Mouse (Mus musculus) MEL (cell line): ENCODE data around the gene 3110082I17Rik. TPM values are rescaled to one million over a fixed set of nuclear protein-coding genes. Genes with fewer than 3 reads are reported as not detected.
A peak's percentile ranks its signal among the peaks of the same experiment; 100 is the strongest.

Experiments used
- DNase-seq: peaks from one replicate; pipeline ENCODE4 v3.0.0; 2011; ENCODE audit warnings: low read depth, low spot score
- H3K27ac ChIP-seq: 2 replicates; pipeline ENCODE4 v1.5.1; 2012; ENCODE audit warnings: low read depth, mild to moderate bottlenecking, control low read depth, low read length, moderate library complexity; ENCODE audit not compliant: control insufficient read depth
- H3K27me3 ChIP-seq, 2 experiments: fragments of 150-350 bp in 1 of 2; sonication (generic) in 1 of 2; 2 replicates each; pipeline ENCODE4 v1.6.1; 2012; ENCODE audit warnings: low read length in 2 of 2, mild to moderate bottlenecking in 2 of 2, improper control_type of control experiment in 1 of 2, moderate library complexity in 1 of 2; ENCODE audit not compliant: insufficient read depth in 2 of 2, control insufficient read depth in 1 of 2
- H3K36me3 ChIP-seq, 2 experiments: 2 replicates each; pipeline ENCODE4 v1.6.1; 2012 to 2014; ENCODE audit warnings: low read length in 2 of 2, improper control_type of control experiment in 1 of 2, inconsistent platforms in 1 of 2, mild to moderate bottlenecking in 1 of 2; ENCODE audit not compliant: insufficient read depth in 2 of 2, control insufficient read depth in 1 of 2
- H3K4me1 ChIP-seq, 2 experiments: fragments of 150-350 bp in 1 of 2; sonication (generic) in 1 of 2; 2 replicates each; pipeline ENCODE4 v1.6.1; 2012; ENCODE audit warnings: low read length in 2 of 2, improper control_type of control experiment in 1 of 2, mild to moderate bottlenecking in 1 of 2; ENCODE audit not compliant: insufficient read depth in 2 of 2, control insufficient read depth in 1 of 2
- H3K4me3 ChIP-seq, 2 experiments: fragments of 150-350 bp in 1 of 2; sonication (generic) in 1 of 2; 2 replicates each; pipeline ENCODE4 v1.5.1; 2012; ENCODE audit warnings: low read depth in 2 of 2, low read length in 2 of 2, mild to moderate bottlenecking in 2 of 2, moderate library complexity in 2 of 2, control low read depth in 1 of 2, improper control_type of control experiment in 1 of 2; ENCODE audit not compliant: control insufficient read depth in 1 of 2, insufficient read depth in 1 of 2
- H3K79me2 ChIP-seq: 2 replicates; pipeline ENCODE4 v1.6.1; 2012; ENCODE audit warnings: mild to moderate bottlenecking, low read length, moderate library complexity; ENCODE audit not compliant: control insufficient read depth, poor library complexity, insufficient read depth
- H3K9ac ChIP-seq: 2 replicates; pipeline ENCODE4 v1.6.1; 2012; ENCODE audit warnings: low read depth, mild to moderate bottlenecking, control low read depth, low read length, moderate library complexity; ENCODE audit not compliant: control insufficient read depth, poor library complexity, severe bottlenecking
- H3K9me3 ChIP-seq: fragments of 150-350 bp; sonication (generic); replicated peaks from 2 replicates; pipeline ENCODE4 v1.6.1; 2012; ENCODE audit warnings: mild to moderate bottlenecking, low read length, improper control_type of control experiment, moderate library complexity; ENCODE audit not compliant: insufficient read depth
- BHLHE40 ChIP-seq: IDR thresholded peaks from 2 replicates; pipeline ENCODE4 v1.6.1; 2012; ENCODE audit warnings: low read depth, mild to moderate bottlenecking, inconsistent platforms, low read length, improper control_type of control experiment, borderline replicate concordance
- CHD1 ChIP-seq: IDR thresholded peaks from 2 replicates; pipeline ENCODE4 v1.6.1; 2012; ENCODE audit warnings: low read depth, mild to moderate bottlenecking, inconsistent platforms, low read length, improper control_type of control experiment
- CHD2 ChIP-seq: IDR thresholded peaks from 2 replicates; pipeline ENCODE4 v1.6.1; 2011; ENCODE audit warnings: low read length, improper control_type of control experiment
- CTCF ChIP-seq, 3 experiments: IDR thresholded peaks in 2 of 3; conservative IDR thresholded peaks in 1 of 3; 2 replicates each; pipeline ENCODE4 v1.5.1; 2011 to 2012; ENCODE audit warnings: low read length in 3 of 3, low read depth in 2 of 3, mild to moderate bottlenecking in 2 of 3, improper control_type of control experiment in 1 of 3, inconsistent platforms in 1 of 3, mixed read lengths in 1 of 3, moderate library complexity in 1 of 3; ENCODE audit not compliant: control insufficient read depth in 1 of 3, insufficient read depth in 1 of 3, poor library complexity in 1 of 3, severe bottlenecking in 1 of 3
- ELF1 ChIP-seq: IDR thresholded peaks from 2 replicates; pipeline ENCODE4 v1.6.1; 2014; ENCODE audit warnings: low read depth, mild to moderate bottlenecking, inconsistent platforms, low read length, improper control_type of control experiment, moderate library complexity
- EP300 ChIP-seq, 2 experiments: IDR thresholded peaks; 2 replicates each; pipeline ENCODE4 v1.6.1; 2011; ENCODE audit warnings: improper control_type of control experiment in 2 of 2, low read length in 2 of 2, low read depth in 1 of 2, mild to moderate bottlenecking in 1 of 2
- GABPA ChIP-seq: IDR thresholded peaks from 2 replicates; pipeline ENCODE4 v1.6.1; 2012; ENCODE audit warnings: low read depth, mild to moderate bottlenecking, inconsistent platforms, low read length, improper control_type of control experiment, moderate library complexity
- HCFC1 ChIP-seq: IDR thresholded peaks from 2 replicates; pipeline ENCODE4 v1.6.1; 2012; ENCODE audit warnings: low read depth, mild to moderate bottlenecking, inconsistent platforms, low read length, improper control_type of control experiment, moderate library complexity
- JUND ChIP-seq: IDR thresholded peaks from 2 replicates; pipeline ENCODE4 v1.6.1; 2011; ENCODE audit warnings: low read depth, mild to moderate bottlenecking, improper control_type of control experiment, low read length
- KAT2A ChIP-seq: conservative IDR thresholded peaks from 2 replicates; pipeline ENCODE4 v1.6.1; 2012; ENCODE audit warnings: low read depth, low read length, improper control_type of control experiment, inconsistent platforms
- MAFK ChIP-seq: IDR thresholded peaks from 2 replicates; pipeline ENCODE4 v1.6.1; 2011; ENCODE audit warnings: low read depth, mild to moderate bottlenecking, low read length, improper control_type of control experiment, borderline replicate concordance
- MAX ChIP-seq: IDR thresholded peaks from 2 replicates; pipeline ENCODE4 v1.6.1; 2011; ENCODE audit warnings: low read length, improper control_type of control experiment
- MAZ ChIP-seq: IDR thresholded peaks from 2 replicates; pipeline ENCODE4 v1.6.1; 2012; ENCODE audit warnings: low read depth, mild to moderate bottlenecking, inconsistent platforms, low read length, improper control_type of control experiment
- MEF2A ChIP-seq: IDR thresholded peaks from 2 replicates; pipeline ENCODE4 v1.6.1; 2014; ENCODE audit warnings: low read depth, mild to moderate bottlenecking, inconsistent platforms, low read length, improper control_type of control experiment; ENCODE audit not compliant: poor library complexity, insufficient replicate concordance, severe bottlenecking; ENCODE audit errors: extremely low read depth
- MYC ChIP-seq: IDR thresholded peaks from 2 replicates; pipeline ENCODE4 v1.6.1; 2011; ENCODE audit warnings: low read depth, mild to moderate bottlenecking, low read length, improper control_type of control experiment, moderate library complexity
- NELFE ChIP-seq: IDR thresholded peaks from 2 replicates; pipeline ENCODE4 v1.6.1; 2011; ENCODE audit warnings: low read depth, low read length, improper control_type of control experiment
- NRF1 ChIP-seq: IDR thresholded peaks from 2 replicates; pipeline ENCODE4 v1.6.1; 2014; ENCODE audit warnings: low read depth, mild to moderate bottlenecking, inconsistent platforms, low read length, improper control_type of control experiment, moderate library complexity; ENCODE audit not compliant: poor library complexity, insufficient read depth, severe bottlenecking
- POLR2AphosphoS2 ChIP-seq: IDR thresholded peaks from 2 replicates; pipeline ENCODE4 v1.6.1; 2011; ENCODE audit warnings: low read length, improper control_type of control experiment
- POLR2AphosphoS5 ChIP-seq: IDR thresholded peaks from 2 replicates; pipeline ENCODE4 v1.6.1; 2012; ENCODE audit warnings: low read depth, borderline replicate concordance, mild to moderate bottlenecking, inconsistent platforms, low read length, moderate library complexity, mixed read lengths
- RAD21 ChIP-seq: IDR thresholded peaks from 2 replicates; pipeline ENCODE4 v1.6.1; 2011; ENCODE audit warnings: mild to moderate bottlenecking, low read depth, low read length, improper control_type of control experiment
- SIN3A ChIP-seq: IDR thresholded peaks from 2 replicates; pipeline ENCODE4 v1.6.1; 2012; ENCODE audit warnings: low read length, improper control_type of control experiment, inconsistent platforms
- SMC3 ChIP-seq: IDR thresholded peaks from 2 replicates; pipeline ENCODE4 v1.6.1; 2011; ENCODE audit warnings: low read depth, low read length, improper control_type of control experiment
- TBP ChIP-seq: IDR thresholded peaks from 2 replicates; pipeline ENCODE4 v1.8.0; 2011; ENCODE audit warnings: low read depth, low read length, improper control_type of control experiment
- TCF12 ChIP-seq: IDR thresholded peaks from 2 replicates; pipeline ENCODE4 v1.6.1; 2014; ENCODE audit warnings: low read depth, mild to moderate bottlenecking, inconsistent platforms, low read length, improper control_type of control experiment, moderate library complexity
- USF1 ChIP-seq: IDR thresholded peaks from 2 replicates; pipeline ENCODE4 v1.6.1; 2014; ENCODE audit warnings: low read depth, mild to moderate bottlenecking, inconsistent platforms, low read length, improper control_type of control experiment, moderate library complexity
- USF2 ChIP-seq, 2 experiments: IDR thresholded peaks; 2 replicates each; pipeline ENCODE4 v1.6.1; 2011 to 2012; ENCODE audit warnings: improper control_type of control experiment in 2 of 2, low read length in 2 of 2, borderline replicate concordance in 1 of 2, inconsistent platforms in 1 of 2, low read depth in 1 of 2, mild to moderate bottlenecking in 1 of 2; ENCODE audit not compliant: insufficient read depth in 1 of 2
- ZC3H11A ChIP-seq: IDR thresholded peaks from 2 replicates; pipeline ENCODE4 v1.6.1; 2012; ENCODE audit warnings: low read depth, mild to moderate bottlenecking, inconsistent platforms, low read length, improper control_type of control experiment
- ZKSCAN1 ChIP-seq: IDR thresholded peaks from 2 replicates; pipeline ENCODE4 v1.6.1; 2012; ENCODE audit warnings: low read depth, mild to moderate bottlenecking, inconsistent platforms, low read length, improper control_type of control experiment, moderate library complexity
- ZMIZ1 ChIP-seq: IDR thresholded peaks from 2 replicates; pipeline ENCODE4 v1.6.1; 2012; ENCODE audit warnings: low read depth, mild to moderate bottlenecking, inconsistent platforms, low read length, improper control_type of control experiment, moderate library complexity
- polyA plus RNA-seq, 2 experiments: library from polyadenylated mRNA; stranded (reverse) in 1 of 2; unstranded in 1 of 2; fragments of >175 nt in 1 of 2; fragments of >200 nt in 1 of 2; gene quantifications; 2 replicates each; pipeline versions ENCODE4 v1.2.1 to v1.2.4; 2012; ENCODE audit warnings: low replicate concordance in 2 of 2, low read depth in 1 of 2; ENCODE audit not compliant: insufficient read length in 2 of 2, insufficient read depth in 1 of 2, missing spikeins in 1 of 2
- total RNA-seq: library from RNA; depleted of rRNA; stranded (reverse); fragments of 300-350 nt; gene quantifications from 2 replicates; pipeline ENCODE4 v1.2.3, GENCODE M21; 2012

Gene 3110082I17Rik
- total and polyA plus RNA-seq, 3 experiments = 58.1 to 79.5 TPM; not detected in 1

DNA sequence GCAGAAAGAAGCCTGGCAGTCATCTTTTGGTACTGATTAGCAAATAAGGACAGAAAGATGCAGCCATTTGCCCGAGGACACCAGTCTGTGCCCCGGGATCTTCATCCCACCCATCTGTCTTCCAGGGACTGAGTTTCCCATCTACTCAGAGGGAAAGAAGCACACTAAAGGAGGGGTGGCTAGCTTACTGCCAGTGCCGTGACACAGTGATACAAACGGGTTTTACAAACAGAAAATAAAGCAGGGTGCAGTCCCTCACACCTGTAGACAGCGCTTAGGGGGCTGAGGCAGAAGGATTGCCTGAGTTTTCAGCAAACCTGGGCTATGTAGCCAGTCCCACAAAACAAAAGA is 115.0 kb downstream of the 3110082I17Rik start:
- DNase-seq = no peak
- H3K79me2 ChIP-seq = peaks cover 17% of the 10 kb centered on the region
- H3K4me1 ChIP-seq = peaks cover 0 to 5% of the 10 kb centered on the region in 2 experiments; a peak in 1 of 4 replicates
- H3K27ac ChIP-seq = no peak overlapping the region
- no peak for TF ChIP-seq CHD1
- H3K9ac ChIP-seq = peak overlapping the region; percentile 30
- H3K9me3 ChIP-seq = no peaks in the 10 kb centered on the region
- no peaks in the 10 kb centered on the region; a peak in 1 of 4 replicates for H3K36me3 ChIP-seq
- peak overlapping the region; percentile 45 to 54 for H3K4me3 ChIP-seq
- H3K27me3 ChIP-seq = no peaks in the 10 kb centered on the region

GRCm38 (mm10) chr5:139344687-139345363 is 115.5 kb downstream of the 3110082I17Rik start:
- Histone ChIP-seq H3K9me3 (no peaks in the 10 kb centered on the region), H3K4me1 (peaks cover 0 to 5% of the 10 kb centered on the region in 2 experiments; a peak in 1 of 4 replicates), H3K27me3 (no peaks in the 10 kb centered on the region), H3K36me3 (no peaks in the 10 kb centered on the region; a peak in 2 of 4 replicates), H3K9ac (peak overlapping the region; percentile 72), H3K79me2 (peaks cover 17% of the 10 kb centered on the region), H3K4me3 (peak overlapping the region; percentile 68 to 90), H3K27ac (peak overlapping the region; percentile 22)
- peak; percentile 96 for DNase-seq
- TF ChIP-seq BHLHE40 = no peak
- TF ChIP-seq RAD21 = no peak
- no peak; the same call in 1 of the 2 replicates for TF ChIP-seq KAT2A
- TF ChIP-seq MAZ = peak; percentile 71; the same call in 1 of the 2 replicates
- TF ChIP-seq MEF2A = no peak
- no peak for TF ChIP-seq JUND
- TF ChIP-seq CHD2 = no peak
- 0 out of 2 replicates have a peak, but pooled peaks have one; percentile 46 for TF ChIP-seq TCF12
- TF ChIP-seq HCFC1 = peak; percentile 96
- TF ChIP-seq ZC3H11A = no peak
- TF ChIP-seq SIN3A = peak; percentile 95
- peak; percentile 66 for TF ChIP-seq NELFE
- TF ChIP-seq POLR2AphosphoS5 = no peak
- no peak for TF ChIP-seq CHD1
- no peak for TF ChIP-seq USF2 (IDR thresholded peaks at IDR 0.05; ENCODE audit: borderline replicate concordance in 1 of 2, insufficient read depth in 1 of 2, low read depth in 1 of 2, low read length in 2 of 2)
- TF ChIP-seq EP300 (IDR thresholded peaks at IDR 0.05; ENCODE audit: low read depth in 1 of 2, low read length in 2 of 2) = no peak; a peak in 1 of 4 replicates
- TF ChIP-seq ELF1 = peak; percentile 90
- peak; percentile 68; the same call in 1 of the 2 replicates for TF ChIP-seq ZMIZ1
- TF ChIP-seq MAFK = no peak
- no peak for TF ChIP-seq USF1
- TF ChIP-seq MYC = no peak
- peak; percentile 42; the same call in 1 of the 2 replicates for TF ChIP-seq POLR2AphosphoS2
- 0 out of 2 replicates have a peak, but pooled peaks have one; percentile 15 for TF ChIP-seq NRF1
- no peak for TF ChIP-seq ZKSCAN1
- TF ChIP-seq TBP = peak; percentile 69
- TF ChIP-seq SMC3 = no peak
- no peak for TF ChIP-seq GABPA
- TF ChIP-seq MAX = no peak
- TF ChIP-seq CTCF (IDR thresholded peaks at IDR 0.05 in 2 of 3, conservative IDR thresholded peaks at IDR 0.05 in 1 of 3; ENCODE audit: control insufficient read depth in 1 of 3, insufficient read depth in 1 of 3, low read depth in 2 of 3, low read length in 3 of 3, poor library complexity in 1 of 3, severe bottlenecking in 1 of 3) = no peak
